Mouse (Mus musculus) erythroblast, embryonic 14.5 days (primary cell): ENCODE measurements around the gene Napepld.

Experiments used
- GATA1 ChIP-seq: IDR thresholded peaks from 2 replicates; pipeline ENCODE4 v1.6.1; 2012; ENCODE audit warnings: low read length, inconsistent platforms, mixed read lengths
- TAL1 ChIP-seq: IDR thresholded peaks from 3 replicates; pipeline ENCODE4 v1.6.1; 2012; ENCODE audit warnings: low read length, inconsistent platforms, mixed read lengths

- TF ChIP-seq TAL1 (no peak), GATA1 (no peak)
Observed at GRCm38 (mm10) chr5:21687042-21687441, 14.2 kb downstream of the Napepld start.
